Mouse (Mus musculus) heart, embryonic 12.5 days (tissue): Measurements from ENCODE around the gene Ssr1. TPM values are rescaled to one million over a fixed set of nuclear protein-coding genes. Genes with fewer than 3 reads are reported as not detected.

Source experiments
- ATAC-seq: fragments of 200-750 bp; cut with Nextera tagmentation; 2 replicates; pipeline ENCODE4 v1.8.0; 2017; ENCODE audit warnings: moderate TSS enrichment, moderate library complexity; ENCODE audit not compliant: insufficient number of reproducible peaks, low FRiP score
- H3K27ac ChIP-seq: fragments of 300-500 bp; sonication (generic); 2 replicates; pipeline ENCODE4 v1.5.1; 2016; ENCODE audit warnings: mild to moderate bottlenecking, moderate library complexity; ENCODE audit not compliant: poor library complexity, severe bottlenecking
- H3K27me3 ChIP-seq: fragments of 300-500 bp; sonication (generic); replicated peaks from 2 replicates; pipeline ENCODE4 v1.6.1; 2016; ENCODE audit warnings: mild to moderate bottlenecking, moderate library complexity
- H3K36me3 ChIP-seq: fragments of 300-500 bp; sonication (generic); 2 replicates; pipeline ENCODE4 v1.6.1; 2016; ENCODE audit warnings: mild to moderate bottlenecking, moderate library complexity
- H3K4me1 ChIP-seq: fragments of 300-500 bp; sonication (generic); replicated peaks from 2 replicates; pipeline ENCODE4 v1.6.1; 2016; ENCODE audit warnings: mild to moderate bottlenecking
- H3K4me2 ChIP-seq: fragments of 300-500 bp; sonication (generic); 2 replicates; pipeline ENCODE4 v1.6.1; 2016; ENCODE audit warnings: mild to moderate bottlenecking, moderate library complexity
- H3K4me3 ChIP-seq: fragments of 300-500 bp; sonication (generic); 2 replicates; pipeline ENCODE4 v1.5.1; 2016; ENCODE audit warnings: mild to moderate bottlenecking
- H3K9ac ChIP-seq: fragments of 300-500 bp; sonication (generic); 2 replicates; pipeline ENCODE4 v1.6.1; 2016; ENCODE audit warnings: mild to moderate bottlenecking, moderate library complexity
- H3K9me3 ChIP-seq: fragments of 300-500 bp; sonication (generic); replicated peaks from 2 replicates; pipeline ENCODE4 v1.6.1; 2016; ENCODE audit warnings: mild to moderate bottlenecking, moderate library complexity
- WGBS: fragments of 180-500 bp; shearing (Covaris S2); methylation state at CpG from one replicate; pipeline ENCODE4 v1.1.7; 2016; 5-methylcytosine and 5-hydroxymethylcytosine counted together
- polyA plus RNA-seq: library from polyadenylated mRNA; unstranded; fragments of >200 nt; fragmentation: Nextera tagmentation; extraction: Ambion mirVana; gene quantifications from 2 replicates; pipeline ENCODE4 v1.2.1, GENCODE M21; 2016

The Ssr1 gene
- polyA plus RNA-seq, 1 experiment from 2014 or later = 124 TPM

GRCm38 (mm10) chr13:38010444-38010910 lies 16.5 kb upstream of the Ssr1 start:
- 70% methylated on average over 5 of the region's 5 CpGs for WGBS
- H3K36me3 ChIP-seq = no peaks in the 10 kb centered on the region
- 0 out of 2 replicates have a peak, but pooled peaks cover 2% of the 10 kb centered on the region for H3K9me3 ChIP-seq
- no peaks in the 10 kb centered on the region for H3K4me1 ChIP-seq
- no peak overlapping the region for H3K4me2 ChIP-seq
- H3K9ac ChIP-seq = no peak overlapping the region
- H3K27ac ChIP-seq = no peak overlapping the region
- H3K4me3 ChIP-seq = no peak overlapping the region
- H3K27me3 ChIP-seq = no peaks in the 10 kb centered on the region
- ATAC-seq = no peak

GRCm38 (mm10) chr13:38009721-38010408 lies 15.8 kb upstream of the Ssr1 start:
- H3K4me2 ChIP-seq = no peak overlapping the region
- WGBS = 76% methylated on average over 5 of the region's 5 CpGs
- H3K4me1 ChIP-seq = no peaks in the 10 kb centered on the region
- no peak overlapping the region for H3K9ac ChIP-seq
- H3K4me3 ChIP-seq = no peak overlapping the region
- H3K9me3 ChIP-seq = 0 out of 2 replicates have a peak, but pooled peaks cover 2% of the 10 kb centered on the region
- H3K36me3 ChIP-seq = no peaks in the 10 kb centered on the region
- H3K27me3 ChIP-seq = no peaks in the 10 kb centered on the region
- ATAC-seq = no peak
- H3K27ac ChIP-seq = no peak overlapping the region

GRCm38 (mm10) chr13:38007972-38008371 lies 14.0 kb upstream of the Ssr1 start:
- 78% methylated on average over 2 of the region's 2 CpGs for WGBS
- no peak for ATAC-seq
- H3K27me3 ChIP-seq = no peaks in the 10 kb centered on the region
- H3K4me3 ChIP-seq = no peak overlapping the region
- H3K4me1 ChIP-seq = no peaks in the 10 kb centered on the region
- no peak overlapping the region for H3K27ac ChIP-seq
- no peak overlapping the region for H3K4me2 ChIP-seq
- H3K36me3 ChIP-seq = no peaks in the 10 kb centered on the region
- H3K9me3 ChIP-seq = 0 out of 2 replicates have a peak, but pooled peaks cover under 1% of the 10 kb centered on the region
- H3K9ac ChIP-seq = no peak overlapping the region

- ATAC-seq = no peak
- Histone ChIP-seq H3K4me1 (no peaks in the 10 kb centered on the region), H3K27ac (no peak overlapping the region), H3K4me3 (no peak overlapping the region), H3K4me2 (no peak overlapping the region), H3K9ac (no peak overlapping the region), H3K27me3 (0 out of 2 replicates have a peak, but pooled peaks cover 4% of the 10 kb centered on the region), H3K36me3 (no peaks in the 10 kb centered on the region), H3K9me3 (peaks cover 6% of the 10 kb centered on the region; the same call in 1 of the 2 replicates)
- 38% methylated on average over 1 of the region's 1 CpGs for WGBS
These were observed 8.4 kb upstream of the Ssr1 start for GRCm38 (mm10) chr13:38002461-38002860.

GRCm38 (mm10) chr13:37999713-38000112 lies 5.7 kb upstream of the Ssr1 start:
- peak; percentile 79; the same call in 1 of the 2 replicates for ATAC-seq
- H3K9ac ChIP-seq = no peak overlapping the region
- H3K9me3 ChIP-seq = peaks cover 6% of the 10 kb centered on the region; the same call in 1 of the 2 replicates
- H3K27me3 ChIP-seq = 0 out of 2 replicates have a peak, but pooled peaks cover 7% of the 10 kb centered on the region
- no peak overlapping the region for H3K27ac ChIP-seq
- 82% methylated on average over 3 of the region's 3 CpGs for WGBS
- H3K4me1 ChIP-seq = no peaks in the 10 kb centered on the region
- no peaks in the 10 kb centered on the region for H3K36me3 ChIP-seq
- no peak overlapping the region for H3K4me3 ChIP-seq
- H3K4me2 ChIP-seq = no peak overlapping the region

DNA sequence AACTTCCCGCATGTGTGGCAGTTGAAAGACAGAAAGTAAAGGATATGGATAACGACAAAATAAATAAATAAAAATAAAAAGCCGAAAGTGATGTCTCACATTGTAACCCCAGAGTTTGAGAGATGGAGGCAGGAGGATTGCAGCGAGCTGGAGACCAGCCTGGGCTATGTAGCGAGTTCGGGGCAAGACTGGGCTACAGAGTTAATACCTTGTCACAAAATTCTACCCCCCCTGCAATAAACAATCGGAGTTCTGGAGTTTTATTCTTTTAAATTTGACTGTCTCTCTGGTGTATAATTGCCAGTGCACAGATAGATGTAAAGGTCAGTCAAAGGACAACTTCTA lies 360 bp upstream of the Ssr1 start:
- Histone ChIP-seq H3K36me3 (peaks cover 20% of the 10 kb centered on the region), H3K4me2 (peak overlapping the region; percentile 93), H3K4me1 (peaks cover 7% of the 10 kb centered on the region; the same call in 1 of the 2 replicates), H3K4me3 (peak overlapping the region; percentile 91), H3K9me3 (no peaks in the 10 kb centered on the region), H3K27me3 (0 out of 2 replicates have a peak, but pooled peaks cover 2% of the 10 kb centered on the region), H3K9ac (0 out of 2 replicates have a peak overlapping the region, but pooled peaks have one; percentile 47), H3K27ac (peak overlapping the region; percentile 59)
- peak; percentile 34 for ATAC-seq
- 19% methylated on average over 7 of the region's 7 CpGs for WGBS

DNA sequence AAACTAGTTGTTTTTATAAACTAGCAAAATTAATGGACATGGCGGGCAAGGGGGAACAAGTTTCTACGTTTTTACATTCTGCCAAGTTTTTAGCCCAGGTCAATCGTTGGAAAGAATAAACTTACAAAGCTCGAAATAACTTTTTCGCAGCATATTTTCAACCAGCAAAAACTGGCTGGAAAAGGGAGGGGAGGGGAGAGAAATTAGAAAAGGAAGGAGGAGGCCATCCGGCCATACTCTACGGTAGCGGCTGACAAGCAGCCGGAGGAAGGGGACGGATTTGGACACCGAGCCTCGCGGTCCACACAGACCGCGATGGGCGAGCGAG lies 677 bp downstream of the Ssr1 start:
- Histone ChIP-seq H3K9me3 (no peaks in the 10 kb centered on the region), H3K9ac (peak overlapping the region; percentile 96), H3K4me1 (peaks cover 7% of the 10 kb centered on the region; the same call in 1 of the 2 replicates), H3K4me2 (peak overlapping the region; percentile 93), H3K36me3 (peaks cover 30% of the 10 kb centered on the region), H3K4me3 (peak overlapping the region; percentile 91), H3K27me3 (0 out of 2 replicates have a peak, but pooled peaks cover 2% of the 10 kb centered on the region), H3K27ac (peak overlapping the region; percentile 90)
- no peak; the same call in 1 of the 2 replicates for ATAC-seq
- WGBS = under 1% methylated on average over 17 of the region's 17 CpGs

DNA sequence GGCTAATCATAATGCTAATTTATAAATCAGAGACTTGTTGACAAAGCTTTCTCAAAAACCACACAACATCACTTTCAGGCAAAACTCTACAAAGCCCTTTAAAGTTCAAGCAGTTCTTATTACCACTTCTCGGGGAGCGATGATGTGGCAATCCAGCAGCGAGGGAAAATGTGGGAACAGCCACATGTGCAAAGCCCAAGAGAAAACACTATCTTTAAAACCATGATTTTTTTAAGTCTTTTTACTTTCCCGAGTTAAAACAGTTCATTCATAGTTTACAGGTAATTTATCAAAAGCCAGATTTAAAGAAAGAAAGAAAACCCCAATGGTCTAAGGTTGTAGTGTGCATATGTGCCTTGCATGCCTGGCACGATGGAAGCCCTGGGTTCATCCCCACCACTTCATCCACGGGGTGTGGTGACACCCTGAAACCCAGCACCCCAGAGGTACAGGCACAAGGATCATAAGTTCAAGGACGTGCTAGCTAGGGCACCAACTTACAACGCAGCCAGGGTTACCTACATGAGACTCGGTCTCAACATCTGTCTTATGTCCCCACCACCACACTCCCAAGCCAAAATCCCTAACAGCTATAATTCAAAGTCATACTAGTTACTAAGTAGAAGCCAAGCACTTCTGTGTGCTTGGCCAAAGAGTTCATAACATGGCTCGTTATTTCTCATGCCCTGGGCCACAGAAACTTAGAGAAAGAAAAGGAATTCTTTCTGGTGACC lies 1.2 kb downstream of the Ssr1 start:
- Histone ChIP-seq H3K9ac (peak overlapping the region; percentile 96), H3K36me3 (peaks cover 36% of the 10 kb centered on the region), H3K4me2 (peak overlapping the region; percentile 93), H3K4me3 (peak overlapping the region; percentile 91), H3K27me3 (0 out of 2 replicates have a peak, but pooled peaks cover 2% of the 10 kb centered on the region), H3K9me3 (no peaks in the 10 kb centered on the region), H3K4me1 (peaks cover 7% of the 10 kb centered on the region; the same call in 1 of the 2 replicates), H3K27ac (peak overlapping the region; percentile 90)
- ATAC-seq = no peak
- WGBS = 12% methylated on average over 10 of the region's 10 CpGs

- Histone ChIP-seq H3K36me3 (peaks cover 61% of the 10 kb centered on the region), H3K9me3 (no peaks in the 10 kb centered on the region), H3K4me1 (peaks cover 7% of the 10 kb centered on the region; the same call in 1 of the 2 replicates), H3K4me2 (no peak overlapping the region), H3K27me3 (no peaks in the 10 kb centered on the region), H3K4me3 (no peak overlapping the region), H3K27ac (no peak overlapping the region), H3K9ac (no peak overlapping the region)
- 88% methylated on average over 8 of the region's 8 CpGs for WGBS
- ATAC-seq = no peak
These were observed 4.3 kb downstream of the Ssr1 start for GRCm38 (mm10) chr13:37989701-37990100.

GRCm38 (mm10) chr13:37986166-37986565 lies 7.9 kb downstream of the Ssr1 start:
- no peaks in the 10 kb centered on the region for H3K27me3 ChIP-seq
- WGBS = 89% methylated on average over 10 of the region's 10 CpGs
- no peak overlapping the region for H3K4me3 ChIP-seq
- H3K4me1 ChIP-seq = no peaks in the 10 kb centered on the region
- no peak for ATAC-seq
- no peak overlapping the region for H3K4me2 ChIP-seq
- no peaks in the 10 kb centered on the region for H3K9me3 ChIP-seq
- no peak overlapping the region for H3K9ac ChIP-seq
- H3K36me3 ChIP-seq = peaks cover 89% of the 10 kb centered on the region
- H3K27ac ChIP-seq = no peak overlapping the region

DNA sequence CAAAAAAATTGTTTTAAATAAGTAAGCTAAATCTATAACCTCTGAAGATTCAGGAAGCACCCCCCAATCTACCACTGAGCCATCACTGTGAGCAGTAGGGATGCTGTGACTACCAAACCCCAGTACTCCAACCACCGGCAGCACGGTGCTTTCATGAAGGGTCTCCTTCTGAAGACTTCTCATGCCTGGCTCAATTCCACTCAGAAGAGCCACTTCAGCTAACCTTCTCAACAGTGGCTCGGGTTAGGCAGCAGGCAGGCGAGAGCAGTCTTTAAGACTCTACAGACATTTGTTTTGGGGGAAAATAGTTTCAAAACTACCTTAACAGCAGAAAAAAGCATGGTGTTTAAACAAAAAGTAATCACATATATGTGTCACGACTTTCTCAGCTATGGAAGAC lies 13.0 kb downstream of the Ssr1 start:
- no peak for ATAC-seq
- WGBS = 90% methylated on average over 5 of the region's 5 CpGs
- peaks cover 83% of the 10 kb centered on the region for H3K36me3 ChIP-seq
- H3K4me2 ChIP-seq = no peak overlapping the region
- no peak overlapping the region for H3K27ac ChIP-seq
- no peaks in the 10 kb centered on the region for H3K4me1 ChIP-seq
- H3K4me3 ChIP-seq = no peak overlapping the region
- H3K9me3 ChIP-seq = no peaks in the 10 kb centered on the region
- no peak overlapping the region for H3K9ac ChIP-seq
- H3K27me3 ChIP-seq = no peaks in the 10 kb centered on the region
